Mouse (Mus musculus) myocyte (in vitro differentiated cells): ENCODE data around the gene Deaf1. TPM values are rescaled to one million over a fixed set of nuclear protein-coding genes. Genes with fewer than 3 reads are reported as not detected.

Source experiments
- H3K27me3 ChIP-seq: one replicate; pipeline ENCODE4 v1.6.1; 2011; ENCODE audit not compliant: control insufficient read depth, insufficient read depth, insufficient read length
- H3K36me3 ChIP-seq: one replicate; pipeline ENCODE4 v1.6.1; 2011; ENCODE audit not compliant: control insufficient read depth, insufficient read depth
- H3K4me2 ChIP-seq: one replicate; pipeline ENCODE4 v1.6.1; 2011; ENCODE audit warnings: low read depth, control low read depth
- H3K4me3 ChIP-seq: one replicate; pipeline ENCODE4 v1.5.1; 2011; ENCODE audit warnings: mild to moderate bottlenecking, control low read depth, moderate library complexity
- H3K79me2 ChIP-seq: one replicate; pipeline ENCODE4 v1.6.1; 2011; ENCODE audit not compliant: control insufficient read depth, insufficient read depth
- H3ac ChIP-seq: one replicate; pipeline ENCODE4 v1.6.1; 2011; ENCODE audit not compliant: control insufficient read depth, insufficient read length
- CEBPB ChIP-seq: IDR thresholded peaks from 2 replicates; pipeline ENCODE4 v1.6.1; 2011; ENCODE audit warnings: mild to moderate bottlenecking, moderate library complexity; ENCODE audit not compliant: poor library complexity, insufficient read depth, severe bottlenecking
- E2F4 ChIP-seq: IDR thresholded peaks from one replicate; pipeline ENCODE4 v1.6.1; 2011; ENCODE audit warnings: mild to moderate bottlenecking, control low read depth, moderate library complexity; ENCODE audit not compliant: insufficient read depth
- MAX ChIP-seq: IDR thresholded peaks from one replicate; pipeline ENCODE4 v1.6.1; 2011; ENCODE audit warnings: low read depth, mild to moderate bottlenecking, control low read depth
- MYOD1 ChIP-seq, 3 experiments: IDR thresholded peaks; one replicate each; pipeline ENCODE4 v1.6.1; 2011; ENCODE audit warnings: control low read depth in 2 of 3, low read depth in 2 of 3, mild to moderate bottlenecking in 2 of 3, moderate library complexity in 1 of 3; ENCODE audit not compliant: insufficient read length in 2 of 3, control insufficient read depth in 1 of 3
- MYOG ChIP-seq, 3 experiments: IDR thresholded peaks; one replicate each; pipeline ENCODE4 v1.6.1; 2011; ENCODE audit warnings: control low read depth in 2 of 3, low read depth in 2 of 3, mild to moderate bottlenecking in 2 of 3; ENCODE audit not compliant: insufficient read length in 2 of 3, control insufficient read depth in 1 of 3, insufficient read depth in 1 of 3
- POLR2A ChIP-seq: IDR thresholded peaks from one replicate; pipeline ENCODE4 v1.6.1; 2011; ENCODE audit warnings: low read depth, mild to moderate bottlenecking, control low read depth, moderate library complexity; ENCODE audit not compliant: insufficient read length
- POLR2AphosphoS2 ChIP-seq: IDR thresholded peaks from one replicate; pipeline ENCODE4 v1.6.1; 2011; ENCODE audit warnings: low read depth, control low read depth; ENCODE audit not compliant: insufficient read length
- REST ChIP-seq: IDR thresholded peaks from one replicate; pipeline ENCODE4 v1.6.1; 2011; ENCODE audit warnings: mild to moderate bottlenecking, control low read depth, moderate library complexity; ENCODE audit not compliant: insufficient read depth, insufficient read length
- SRF ChIP-seq: IDR thresholded peaks from one replicate; pipeline ENCODE4 v1.6.1; 2011; ENCODE audit warnings: low read depth; ENCODE audit not compliant: control insufficient read depth, insufficient read length
- TCF12 ChIP-seq: IDR thresholded peaks from one replicate; pipeline ENCODE4 v1.6.1; 2011; ENCODE audit warnings: mild to moderate bottlenecking, control low read depth; ENCODE audit not compliant: poor library complexity, insufficient read depth, severe bottlenecking
- TCF3 ChIP-seq: IDR thresholded peaks from one replicate; pipeline ENCODE4 v1.6.1; 2011; ENCODE audit warnings: low read depth, control low read depth; ENCODE audit not compliant: insufficient read length
- USF1 ChIP-seq: IDR thresholded peaks from one replicate; pipeline ENCODE4 v1.6.1; 2011; ENCODE audit warnings: low read depth, mild to moderate bottlenecking, control low read depth, moderate library complexity
- polyA plus RNA-seq: library from polyadenylated mRNA; unstranded; fragments of >200 nt; fragmentation: generic; extraction: Trizol; gene quantifications from one replicate; pipeline ENCODE4 v1.2.1, GENCODE M21; 2012; ENCODE audit warnings: missing spikeins

The Deaf1 gene
- polyA plus RNA-seq, 1 experiment: 11.8 TPM

DNA sequence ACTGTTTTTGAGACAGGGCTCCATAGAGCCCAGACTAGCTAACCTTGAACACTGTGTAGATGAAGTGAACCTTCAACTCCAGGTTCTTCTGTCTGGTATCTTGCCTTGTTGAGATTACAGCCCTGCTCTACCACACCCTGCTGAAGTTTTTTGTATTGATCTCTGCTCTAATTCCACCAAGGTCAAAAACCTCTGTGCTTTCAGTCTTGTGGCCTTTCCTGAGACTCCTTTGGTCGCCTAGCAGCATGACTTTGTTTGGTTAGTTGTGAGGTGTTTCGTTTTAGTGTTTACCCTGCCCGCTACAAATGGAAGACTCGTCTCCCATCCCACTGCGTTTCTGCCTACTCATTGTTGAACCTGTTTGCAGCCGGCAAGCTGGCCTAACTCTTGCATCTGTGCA is 23.6 kb upstream of the Deaf1 start:
- no peak for TF ChIP-seq TCF3
- no peak for TF ChIP-seq MYOG (IDR thresholded peaks at IDR 0.05; ENCODE audit: control insufficient read depth in 1 of 3, insufficient read depth in 1 of 3, insufficient read length in 2 of 3, low read depth in 2 of 3)
- TF ChIP-seq MAX: no peak
- no peak for TF ChIP-seq SRF
- no peak for TF ChIP-seq USF1
- no peak for TF ChIP-seq E2F4
- TF ChIP-seq MYOD1 (IDR thresholded peaks at IDR 0.05; ENCODE audit: control insufficient read depth in 1 of 3, insufficient read length in 2 of 3, low read depth in 2 of 3): no peak
- no peak for TF ChIP-seq TCF12
- no peak for TF ChIP-seq POLR2AphosphoS2
- TF ChIP-seq REST: no peak
- no peak for TF ChIP-seq POLR2A
- no peak for TF ChIP-seq CEBPB
- H3K27me3 ChIP-seq: no peaks in the 10 kb centered on the region
- H3K79me2 ChIP-seq: no peaks in the 10 kb centered on the region
- no peak overlapping the region for H3ac ChIP-seq
- H3K4me2 ChIP-seq: no peak overlapping the region
- H3K4me3 ChIP-seq: no peak overlapping the region
- H3K36me3 ChIP-seq: no peaks in the 10 kb centered on the region

- TF ChIP-seq SRF (no peak), TCF12 (no peak), MYOG (IDR thresholded peaks at IDR 0.05; ENCODE audit: control insufficient read depth in 1 of 3, insufficient read depth in 1 of 3, insufficient read length in 2 of 3, low read depth in 2 of 3) (no peak), POLR2AphosphoS2 (no peak), MYOD1 (IDR thresholded peaks at IDR 0.05; ENCODE audit: control insufficient read depth in 1 of 3, insufficient read length in 2 of 3, low read depth in 2 of 3) (no peak), TCF3 (no peak), REST (no peak), E2F4 (no peak), MAX (no peak), USF1 (no peak)
- H3K4me2 ChIP-seq: no peak overlapping the region
- no peaks in the 10 kb centered on the region for H3K27me3 ChIP-seq
- no peaks in the 10 kb centered on the region for H3K79me2 ChIP-seq
- H3K4me3 ChIP-seq: no peak overlapping the region
- no peaks in the 10 kb centered on the region for H3K36me3 ChIP-seq
- H3ac ChIP-seq: no peak overlapping the region
These were observed 17.3 kb upstream of the Deaf1 start for GRCm38 (mm10) chr7:141344787-141345186.

DNA sequence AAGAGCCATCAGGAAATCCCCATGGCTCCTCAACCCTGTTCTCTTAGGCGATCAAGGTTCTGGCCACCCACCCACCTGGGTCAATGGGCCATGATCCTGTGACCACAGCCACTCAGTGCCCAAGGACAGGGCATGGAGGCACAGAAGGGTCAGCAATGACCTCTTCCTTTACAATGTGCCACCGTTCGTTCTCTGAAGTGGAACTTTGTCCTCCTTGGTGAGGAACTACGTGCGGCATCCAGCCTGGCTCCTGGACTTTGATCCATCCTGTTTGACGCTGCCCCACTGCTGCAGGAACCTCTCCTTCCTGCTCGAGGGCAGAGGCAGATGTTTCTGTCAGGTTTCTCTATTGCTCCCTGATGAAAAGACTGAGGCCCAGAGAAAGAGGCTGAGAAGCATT is 16.2 kb upstream of the Deaf1 start:
- no peak overlapping the region for H3K4me2 ChIP-seq
- H3K4me3 ChIP-seq: no peak overlapping the region
- H3ac ChIP-seq: no peak overlapping the region
- TF ChIP-seq TCF12 (no peak), CEBPB (no peak), POLR2AphosphoS2 (no peak), MYOG (IDR thresholded peaks at IDR 0.05; ENCODE audit: control insufficient read depth in 1 of 3, insufficient read depth in 1 of 3, insufficient read length in 2 of 3, low read depth in 2 of 3) (no peak), MYOD1 (IDR thresholded peaks at IDR 0.05; ENCODE audit: control insufficient read depth in 1 of 3, insufficient read length in 2 of 3, low read depth in 2 of 3) (no peak), USF1 (no peak), SRF (no peak), E2F4 (no peak)
- no peaks in the 10 kb centered on the region for H3K79me2 ChIP-seq
- no peaks in the 10 kb centered on the region for H3K36me3 ChIP-seq
- no peaks in the 10 kb centered on the region for H3K27me3 ChIP-seq

DNA sequence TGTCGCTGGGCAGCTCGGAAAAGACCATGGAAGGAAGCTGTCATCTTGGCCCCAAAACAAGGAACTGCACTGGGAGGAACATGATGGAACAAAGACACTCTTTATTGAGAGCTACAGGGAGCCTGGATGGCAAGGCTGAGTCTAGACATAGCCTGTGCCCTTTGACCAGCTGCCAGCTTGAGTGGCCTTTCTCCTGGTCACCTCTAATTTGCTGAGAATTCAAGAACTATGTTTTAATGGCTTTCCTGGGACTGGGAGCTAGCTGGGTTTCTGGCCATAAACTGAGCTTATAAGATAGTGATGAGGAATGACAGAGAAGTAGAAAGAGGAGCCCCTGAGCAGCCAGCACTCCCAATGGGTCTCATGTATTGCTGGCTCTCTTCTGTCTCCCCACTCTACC is 15.7 kb upstream of the Deaf1 start:
- Histone ChIP-seq H3K79me2 (no peaks in the 10 kb centered on the region), H3K27me3 (no peaks in the 10 kb centered on the region), H3ac (no peak overlapping the region), H3K4me3 (no peak overlapping the region), H3K4me2 (no peak overlapping the region), H3K36me3 (no peaks in the 10 kb centered on the region)
- TF ChIP-seq POLR2A (no peak), TCF12 (no peak), TCF3 (no peak), MYOD1 (IDR thresholded peaks at IDR 0.05; ENCODE audit: control insufficient read depth in 1 of 3, insufficient read length in 2 of 3, low read depth in 2 of 3) (no peak), E2F4 (no peak), USF1 (no peak), REST (no peak), MYOG (IDR thresholded peaks at IDR 0.05; ENCODE audit: control insufficient read depth in 1 of 3, insufficient read depth in 1 of 3, insufficient read length in 2 of 3, low read depth in 2 of 3) (no peak), CEBPB (no peak), MAX (no peak), SRF (no peak), POLR2AphosphoS2 (no peak)

DNA sequence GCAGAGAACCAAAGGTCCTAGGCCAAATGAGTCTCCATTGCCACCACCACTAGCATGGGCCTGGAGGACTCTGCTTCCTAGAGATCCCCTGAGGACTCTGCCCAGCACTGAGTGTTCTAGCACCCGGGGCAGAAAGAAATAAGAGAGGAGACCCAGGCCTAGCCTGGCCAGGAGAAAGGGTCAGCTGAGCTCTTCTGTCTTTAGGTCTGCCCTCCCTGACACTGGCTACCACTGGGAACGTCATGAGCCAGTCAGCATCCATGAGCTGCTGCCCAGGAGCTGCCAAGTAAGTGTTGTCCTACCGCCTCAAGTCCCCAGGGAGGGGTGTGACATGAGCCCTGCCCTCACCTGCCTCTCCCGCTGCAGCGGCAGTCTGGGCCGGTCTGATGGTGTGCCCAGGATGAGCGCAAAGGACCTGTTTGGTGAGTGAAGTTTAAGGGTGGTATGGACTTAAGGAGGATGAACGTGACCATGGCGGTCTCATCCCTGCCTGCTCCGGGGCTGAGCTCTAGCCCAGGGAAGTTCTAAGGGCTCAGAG is 14.3 kb upstream of the Deaf1 start:
- H3K4me2 ChIP-seq: no peak overlapping the region
- no peaks in the 10 kb centered on the region for H3K27me3 ChIP-seq
- H3K36me3 ChIP-seq: no peaks in the 10 kb centered on the region
- no peaks in the 10 kb centered on the region for H3K79me2 ChIP-seq
- no peak overlapping the region for H3ac ChIP-seq
- no peak for TF ChIP-seq MYOD1 (IDR thresholded peaks at IDR 0.05; ENCODE audit: control insufficient read depth in 1 of 3, insufficient read length in 2 of 3, low read depth in 2 of 3)
- TF ChIP-seq MAX: no peak
- no peak for TF ChIP-seq REST
- no peak for TF ChIP-seq POLR2A
- no peak for TF ChIP-seq USF1
- no peak for TF ChIP-seq TCF12
- no peak for TF ChIP-seq POLR2AphosphoS2
- no peak for TF ChIP-seq E2F4
- no peak for TF ChIP-seq TCF3
- TF ChIP-seq CEBPB: no peak
- TF ChIP-seq MYOG (IDR thresholded peaks at IDR 0.05; ENCODE audit: control insufficient read depth in 1 of 3, insufficient read depth in 1 of 3, insufficient read length in 2 of 3, low read depth in 2 of 3): no peak
- no peak for TF ChIP-seq SRF
- no peak overlapping the region for H3K4me3 ChIP-seq
